Mouse (Mus musculus): ENCODE measurements around the gene Aldh1a2.

Aldh1a2 gene
- long read RNA-seq, experiment 1, transcript Aldh1a2-201 (14 exons, 2,264 nt), result major isoform, 12 of 14 reads
- long read RNA-seq, experiment 1, partial matches to known transcripts, result 0 of 14 reads
- long read RNA-seq, experiment 1, other reads (novel, unspliced or antisense), result 2 of 14 reads
- long read RNA-seq, experiment 2, transcript Aldh1a2-201 (14 exons, 2,264 nt), result major isoform, 18 of 25 reads
- long read RNA-seq, experiment 2, partial matches to known transcripts, result 6 of 25 reads
- long read RNA-seq, experiment 2, other reads (novel, unspliced or antisense), result 1 of 25 reads

GRCm38 (mm10) chr9:71215248-71216035, at the start of gene Aldh1a2:
Gene Aldh1a2 (plus strand): TSS chr9:71215789.
- intact Hi-C loops (cut with DNase I), result loop anchor here (10.0 kb wide), 3 partner anchors 99 to 399 kb away; no protein-coding TSS in a partner anchor

GRCm38 (mm10) chr9:71166019-71166705, 49.4 kb upstream of the Aldh1a2 start:
- intact Hi-C loops (cut with DNase I), result no loop called here

- intact Hi-C loops (cut with DNase I), result no loop called here
Measured at GRCm38 (mm10) chr9:71166871-71167465, 48.6 kb upstream of the Aldh1a2 start.

GRCm38 (mm10) chr9:71167473-71168215, 47.9 kb upstream of the Aldh1a2 start:
- intact Hi-C loops (cut with DNase I), result no loop called here

- intact Hi-C loops (cut with DNase I), result no loop called here
Measured at GRCm38 (mm10) chr9:71168511-71168910, 47.1 kb upstream of the Aldh1a2 start, which contains the start of gene Aqp9. Gene Aqp9 (minus strand): TSS chr9:71168682.

- intact Hi-C loops (cut with DNase I), result no loop called here
Measured at GRCm38 (mm10) chr9:71173533-71173932, 42.1 kb upstream of the Aldh1a2 start.

- intact Hi-C loops (cut with DNase I), result no loop called here
Measured at GRCm38 (mm10) chr9:71174316-71174975, 41.1 kb upstream of the Aldh1a2 start.

GRCm38 (mm10) chr9:71175686-71176085, 39.9 kb upstream of the Aldh1a2 start:
- intact Hi-C loops (cut with DNase I), result no loop called here

- intact Hi-C loops (cut with DNase I), result no loop called here
Measured at GRCm38 (mm10) chr9:71179276-71179896, 36.2 kb upstream of the Aldh1a2 start.

GRCm38 (mm10) chr9:71179964-71180700, 35.5 kb upstream of the Aldh1a2 start:
- intact Hi-C loops (cut with DNase I), result loop anchor here (10.0 kb wide), 1 partner anchor 55 kb away; no protein-coding TSS in a partner anchor

GRCm38 (mm10) chr9:71185285-71185684, 30.3 kb upstream of the Aldh1a2 start:
- intact Hi-C loops (cut with DNase I), result loop anchor here (10.0 kb wide), 1 partner anchor 60 kb away; no protein-coding TSS in a partner anchor

- intact Hi-C loops (cut with DNase I), result loop anchor here (10.0 kb wide), 1 partner anchor 61 kb away; no protein-coding TSS in a partner anchor
Measured at GRCm38 (mm10) chr9:71185823-71186222, 29.8 kb upstream of the Aldh1a2 start.

- intact Hi-C loops (cut with DNase I), result loop anchor here (10.0 kb wide), 1 partner anchor 63 kb away; no protein-coding TSS in a partner anchor
Measured at GRCm38 (mm10) chr9:71187396-71187795, 28.2 kb upstream of the Aldh1a2 start.

GRCm38 (mm10) chr9:71188647-71189415, 26.8 kb upstream of the Aldh1a2 start:
- intact Hi-C loops (cut with DNase I), result loop anchor here (10.0 kb wide), 1 partner anchor 64 kb away; no protein-coding TSS in a partner anchor

GRCm38 (mm10) chr9:71198826-71199225, 16.8 kb upstream of the Aldh1a2 start:
- intact Hi-C loops (cut with DNase I), result no loop called here

- intact Hi-C loops (cut with DNase I), result no loop called here
Measured at GRCm38 (mm10) chr9:71202265-71202664, 13.3 kb upstream of the Aldh1a2 start.

GRCm38 (mm10) chr9:71209299-71209698, 6.3 kb upstream of the Aldh1a2 start:
- intact Hi-C loops (cut with DNase I), result no loop called here

GRCm38 (mm10) chr9:71210870-71211269, 4.7 kb upstream of the Aldh1a2 start:
- intact Hi-C loops (cut with DNase I), result loop anchor here (10.0 kb wide), 3 partner anchors 104 to 404 kb away; no protein-coding TSS in a partner anchor

Measured in adrenal gland (tissue).